Mouse (Mus musculus) layer of hippocampus, postnatal 25 days (tissue): Measurements from ENCODE around the gene Trex2. TPM values are rescaled to one million over a fixed set of nuclear protein-coding genes. Genes with fewer than 3 reads are reported as not detected.

Experiments
- DNase-seq, 2 experiments: peaks; one replicate each; pipeline ENCODE4 v3.0.0; 2022; ENCODE audit warnings: mixed read lengths in 2 of 2, low spot score in 1 of 2; ENCODE audit errors: extremely low spot score in 1 of 2
- total RNA-seq, 2 experiments: library from RNA; stranded (reverse); gene quantifications; 2 replicates each; pipeline ENCODE4 v1.2.3; 2021

Gene Trex2
- total RNA-seq: not detected

DNA sequence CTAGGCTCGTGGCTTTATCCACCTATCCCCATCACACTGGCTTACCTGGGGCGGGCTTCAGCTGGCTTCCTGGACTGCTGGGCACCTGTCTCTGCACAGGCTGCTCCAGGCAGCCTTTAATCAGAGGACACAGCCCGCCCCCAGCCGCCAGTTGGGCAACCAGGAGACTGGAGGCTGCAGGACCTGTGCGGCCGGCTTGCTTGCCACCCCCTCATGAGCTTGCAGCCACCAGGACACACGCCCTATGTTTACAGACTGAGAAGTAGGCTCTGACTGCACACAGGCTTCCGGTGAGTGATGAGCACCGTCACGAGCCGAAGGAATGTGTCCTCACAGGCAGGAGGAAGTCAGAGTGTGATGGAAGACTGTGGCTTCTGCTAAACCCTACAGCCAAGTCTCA, at the start of gene Trex2:
Trex2 (minus strand) TSS at position 93 of the 400 bp plus-strand sequence.
- no peak for DNase-seq

DNA sequence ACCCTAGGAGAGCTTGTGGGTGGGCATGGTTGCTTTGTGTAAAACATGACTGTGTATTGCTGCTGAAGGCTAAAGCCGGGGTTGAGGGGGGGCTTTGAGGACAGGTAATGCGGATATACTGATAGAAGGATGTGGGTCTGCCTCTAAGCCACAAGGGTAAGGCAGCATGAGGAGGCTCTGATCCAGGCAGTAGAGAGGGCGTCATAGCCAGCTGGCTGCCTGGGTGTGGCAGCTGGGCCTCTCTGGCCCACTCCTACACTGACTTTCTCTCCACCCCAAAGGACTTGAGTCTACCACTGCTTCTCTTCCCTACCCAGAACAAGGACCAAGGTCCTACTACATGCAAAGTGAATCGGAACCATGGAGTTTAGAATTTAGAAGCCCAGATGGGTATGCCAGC, 49.7 kb upstream of the Trex2 start:
- no peak for DNase-seq

DNA sequence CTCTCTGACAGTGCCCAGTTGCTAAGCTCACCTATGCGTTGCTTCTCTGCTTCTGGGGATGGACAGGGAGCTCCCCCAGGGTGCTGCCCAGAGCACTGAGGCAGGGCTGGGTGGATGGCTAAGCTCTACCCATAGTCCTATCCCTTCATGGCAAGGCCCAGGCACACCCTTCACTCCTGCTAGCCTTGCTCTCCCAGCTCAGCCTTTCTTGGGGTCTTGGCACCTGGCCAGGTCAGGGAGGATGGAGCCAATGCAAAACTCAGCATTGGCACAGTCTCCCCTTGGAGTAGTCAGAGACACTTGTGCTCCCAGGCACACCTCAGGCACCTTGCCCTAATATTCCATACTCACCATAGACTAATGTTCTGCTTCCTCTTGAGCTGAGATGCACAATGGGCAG, 48.9 kb upstream of the Trex2 start:
- DNase-seq: no peak

DNA sequence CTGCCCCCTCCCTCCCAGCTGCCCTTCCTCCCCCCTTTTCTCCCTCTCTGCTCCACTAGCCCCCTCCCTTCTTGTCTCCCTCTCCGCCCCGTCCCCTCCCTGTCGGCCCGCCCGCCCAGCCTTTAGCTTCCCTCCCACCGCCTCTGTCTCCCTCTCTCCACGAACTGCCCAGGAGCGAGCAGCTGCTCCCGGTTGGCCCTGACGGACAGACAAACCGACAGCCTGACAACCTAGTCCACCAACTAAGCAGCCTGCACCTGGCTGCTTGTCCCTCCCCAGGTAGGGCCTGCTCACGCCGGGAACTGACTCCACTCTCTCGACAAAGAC, 48.3 kb upstream of the Trex2 start, which contains the start of gene Bgn:
Bgn (plus strand) TSS at position 119 of the 327 bp plus-strand sequence.
- no peak for DNase-seq

DNA sequence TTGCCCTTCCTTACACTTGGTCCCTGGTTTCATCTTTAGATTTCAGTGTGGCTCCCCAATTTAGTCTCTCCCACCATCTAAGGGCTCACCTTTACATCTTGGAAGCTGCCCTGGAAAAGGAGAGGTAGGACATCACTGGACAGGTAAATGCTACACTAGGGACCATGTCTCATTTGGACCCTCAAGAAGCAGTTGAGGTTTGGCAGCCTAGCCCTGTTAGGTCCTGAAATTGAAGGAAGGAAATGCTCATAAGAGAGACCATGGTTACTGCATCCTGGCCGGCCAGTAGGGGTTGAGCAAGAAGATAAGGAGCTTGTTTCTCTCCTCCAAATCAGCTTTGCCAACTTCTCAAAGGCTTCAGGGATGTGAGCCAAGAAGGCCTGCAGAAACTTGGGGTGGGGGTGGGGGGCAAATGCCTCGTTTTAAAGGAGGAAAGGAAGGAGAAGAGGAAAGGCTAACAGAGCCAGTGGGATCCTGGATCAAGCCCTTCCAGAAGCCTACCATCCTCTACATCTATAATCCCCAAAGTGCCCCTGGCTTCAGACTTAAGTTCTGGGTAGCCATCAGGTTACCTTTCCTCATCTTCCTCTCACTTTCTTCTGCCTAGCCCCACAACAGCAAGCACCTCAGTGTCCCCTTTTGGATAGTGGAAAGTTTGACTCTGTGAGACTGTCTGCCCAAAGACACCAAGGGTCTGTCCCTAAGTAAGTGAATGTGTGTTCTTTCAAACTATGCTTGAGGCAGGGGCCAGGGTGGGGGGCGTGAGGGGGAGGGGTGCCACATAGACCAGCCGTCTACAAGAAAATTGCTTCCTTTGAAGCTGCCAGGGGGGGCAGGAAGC, 47.7 kb upstream of the Trex2 start:
- DNase-seq: no peak

DNA sequence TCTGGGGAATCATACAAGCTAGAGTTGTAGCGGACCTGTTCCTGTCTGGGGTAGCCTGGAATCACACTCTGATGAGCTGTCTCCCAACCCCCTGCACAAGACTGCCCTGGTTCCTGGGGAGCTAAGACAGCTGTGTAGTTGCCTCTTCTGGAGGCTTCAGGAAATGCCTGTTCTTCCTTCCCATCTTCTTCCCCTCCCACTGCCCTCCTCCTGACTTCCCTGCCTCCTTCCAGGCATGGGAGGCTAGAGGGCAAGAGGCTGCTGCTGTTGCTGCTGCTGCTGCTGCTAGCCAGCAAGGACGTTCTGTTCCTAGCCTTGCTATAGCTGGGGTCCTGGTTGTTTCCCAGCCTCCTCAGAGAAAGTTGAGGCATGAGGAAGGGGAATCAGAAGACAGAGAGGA, 45.2 kb upstream of the Trex2 start:
- DNase-seq: no peak

DNA sequence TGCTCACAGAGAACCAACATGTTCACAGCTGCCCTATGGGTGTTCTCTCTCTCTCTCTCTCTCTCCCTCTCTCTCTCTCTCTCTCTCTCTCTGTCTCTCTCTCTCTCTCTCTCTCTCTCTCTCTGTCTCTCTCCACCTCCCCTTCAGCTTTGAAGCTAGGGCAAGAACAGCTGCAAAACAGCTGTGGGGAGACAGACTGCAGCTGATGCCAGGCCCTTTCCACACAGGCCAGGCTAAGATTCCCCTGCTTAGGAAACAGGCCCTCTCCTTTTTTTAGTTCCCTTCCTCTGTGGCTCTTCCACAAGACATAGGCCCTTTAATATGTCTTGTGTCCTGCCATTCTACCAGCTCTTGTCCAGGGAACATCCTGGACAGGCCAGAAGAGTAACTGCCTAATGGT, 44.5 kb upstream of the Trex2 start:
- DNase-seq: no peak

DNA sequence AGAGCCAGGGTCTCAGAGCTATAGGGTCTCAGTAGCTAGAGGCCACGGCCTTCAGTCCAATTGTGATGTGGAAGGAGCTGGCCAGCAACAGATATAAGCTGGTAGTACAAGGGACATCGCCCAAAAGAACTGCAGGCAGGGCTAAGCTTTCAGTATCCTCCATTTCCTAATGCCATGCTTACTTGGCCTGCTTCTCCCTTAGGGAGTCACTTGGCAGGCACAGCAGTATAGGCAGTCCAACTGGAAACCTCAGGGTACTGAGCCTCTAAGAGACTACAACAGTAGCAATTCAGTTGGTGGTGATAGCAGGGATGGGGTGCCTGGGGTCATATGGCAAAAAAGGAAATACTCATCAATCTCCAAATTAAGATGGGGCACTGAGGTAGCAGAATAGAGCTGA, 42.4 kb upstream of the Trex2 start:
- no peak for DNase-seq

DNA sequence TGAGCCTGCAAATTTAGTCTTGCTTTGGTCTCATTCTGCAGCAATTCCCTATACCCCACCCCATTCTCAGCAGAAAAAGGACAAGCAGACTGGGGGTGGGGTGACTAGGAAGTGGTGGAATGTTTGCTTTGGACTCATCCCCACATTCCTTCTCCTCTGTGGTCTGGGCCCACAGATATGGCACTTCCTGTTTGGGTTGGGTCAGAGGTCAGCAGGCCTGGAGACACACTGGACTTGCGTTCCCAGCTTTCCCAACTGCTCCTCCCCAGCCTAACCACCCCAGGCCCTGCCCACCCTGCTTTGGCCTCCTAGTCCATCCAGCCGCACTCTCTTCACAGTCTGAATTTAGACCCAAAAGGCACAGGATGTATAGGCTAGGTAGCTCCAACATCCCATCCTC, 41.5 kb upstream of the Trex2 start:
- no peak for DNase-seq

DNA sequence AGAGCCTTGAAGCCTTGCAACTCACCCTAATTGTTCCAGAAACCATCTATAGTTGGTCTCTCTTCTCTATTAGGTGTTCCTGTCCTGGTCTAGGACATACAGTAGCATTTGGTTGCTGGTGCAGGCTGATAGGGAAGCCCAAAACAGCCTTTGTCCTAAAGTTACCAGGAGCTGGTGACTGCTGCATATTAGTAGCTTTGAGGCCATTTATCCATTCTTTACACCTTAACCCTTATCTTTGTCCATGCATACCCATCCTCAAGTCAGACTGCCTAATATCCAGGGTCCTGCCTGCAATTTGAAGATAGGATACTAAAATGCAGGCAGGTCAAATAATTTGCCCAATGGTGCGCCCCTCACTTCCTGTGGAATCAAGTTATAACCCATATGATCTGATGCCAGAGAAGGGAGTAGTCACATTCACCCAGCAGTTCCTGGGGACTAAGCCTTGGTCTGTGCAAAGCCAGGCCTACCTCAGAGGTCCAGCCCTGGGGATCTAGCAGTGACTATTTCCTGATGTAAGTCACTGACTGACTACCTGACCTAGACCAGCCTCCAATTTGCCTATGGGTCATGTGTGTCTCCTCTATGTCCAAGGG, 40.6 kb upstream of the Trex2 start:
- DNase-seq: no peak

DNA sequence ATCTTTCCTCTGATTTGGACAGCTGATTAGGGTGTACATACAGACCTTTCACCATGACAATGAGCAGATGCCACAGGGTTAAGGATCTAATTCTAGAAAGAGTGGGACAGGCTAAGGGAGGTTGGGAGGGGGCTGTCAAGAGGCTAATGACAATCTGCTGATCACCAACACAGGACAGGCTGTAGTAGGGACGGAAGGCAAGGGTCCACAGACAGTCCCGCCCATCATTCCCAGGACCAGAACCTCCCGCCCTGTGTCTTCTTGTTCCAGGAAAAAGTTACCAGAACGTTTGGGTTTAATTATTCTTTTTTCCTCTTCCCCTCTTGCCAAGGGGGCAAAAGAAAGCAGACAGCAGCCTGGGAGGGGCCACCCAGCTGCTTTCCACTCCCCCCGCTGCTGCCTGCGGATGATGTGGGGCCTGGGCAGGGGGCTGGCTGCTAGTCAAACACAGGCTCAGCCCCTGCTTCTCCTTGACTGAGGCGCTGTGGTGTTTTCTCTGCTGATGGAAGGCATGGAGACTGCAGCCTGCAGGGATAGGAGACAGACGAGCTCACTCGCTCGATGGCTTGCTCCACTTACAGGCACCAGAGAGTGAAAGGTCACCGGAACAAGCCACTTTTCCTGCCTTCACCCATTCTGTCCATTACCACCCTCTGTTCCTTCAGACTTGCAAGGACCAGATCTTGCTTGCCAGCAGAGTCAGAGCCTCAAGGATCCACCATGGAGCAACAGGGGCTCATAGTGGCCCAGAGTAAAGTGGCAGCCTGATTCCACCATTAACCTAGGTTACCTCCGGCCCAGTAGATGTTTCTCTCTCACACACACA, 39.4 kb upstream of the Trex2 start:
- DNase-seq: no peak

DNA sequence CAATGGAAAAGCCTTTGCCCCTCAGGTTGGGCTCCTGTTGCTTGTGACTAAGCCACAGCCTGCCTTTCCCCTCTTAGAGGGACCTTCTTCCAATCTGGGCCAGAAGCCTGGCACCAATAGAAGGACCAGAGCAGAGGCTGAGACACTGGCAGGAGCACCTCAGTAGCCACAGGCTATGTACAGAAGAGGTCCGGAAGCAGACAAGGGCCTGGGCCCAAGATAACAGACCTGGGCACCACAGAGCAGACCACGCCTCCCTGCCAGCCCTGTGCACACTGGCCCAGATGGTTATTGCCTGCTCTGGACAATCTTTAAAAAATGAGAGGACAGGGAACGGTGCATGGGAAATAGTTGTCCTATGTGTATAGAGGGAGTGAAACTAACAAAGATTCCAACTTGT, 36.6 kb upstream of the Trex2 start:
- DNase-seq: no peak

DNA sequence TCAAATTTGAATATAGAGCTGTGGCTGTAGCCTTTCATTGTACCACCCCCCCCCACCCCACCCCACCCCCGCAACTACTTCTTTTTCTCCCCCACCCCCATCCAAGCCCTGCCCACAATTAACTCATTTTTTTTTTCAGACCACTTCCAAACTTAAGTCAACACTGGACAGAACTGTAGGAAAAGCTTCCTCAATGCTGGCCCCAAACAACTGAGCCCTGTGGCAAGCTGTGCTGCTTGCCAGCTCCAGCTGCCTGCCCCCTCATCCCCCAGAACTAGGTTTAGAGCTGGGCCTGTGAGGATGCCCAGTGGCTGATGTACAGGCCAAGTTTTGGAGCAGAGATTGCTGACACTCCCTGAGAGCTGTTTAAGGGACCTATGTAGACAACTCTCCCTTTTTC, 33.6 kb upstream of the Trex2 start:
- DNase-seq: no peak

DNA sequence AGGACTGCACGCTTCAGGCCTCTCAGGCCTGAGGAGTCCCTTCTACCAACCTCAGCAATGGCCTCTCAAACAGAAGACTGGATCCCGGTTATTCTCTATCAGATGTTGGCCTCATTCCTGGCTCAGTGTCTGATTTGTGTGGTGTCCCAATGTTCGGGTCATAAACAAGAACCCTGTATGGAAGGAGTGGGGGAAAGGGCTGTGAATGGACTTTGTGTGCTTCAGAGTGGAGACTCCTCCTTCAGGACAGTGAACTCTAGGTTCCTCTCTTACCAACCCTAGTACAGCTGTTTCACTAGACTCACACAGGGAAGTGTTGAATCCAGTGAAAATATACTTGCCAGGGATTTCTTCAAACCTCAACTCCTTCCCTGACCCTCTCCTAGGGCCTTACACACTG, 33.2 kb upstream of the Trex2 start:
- no peak for DNase-seq

DNA sequence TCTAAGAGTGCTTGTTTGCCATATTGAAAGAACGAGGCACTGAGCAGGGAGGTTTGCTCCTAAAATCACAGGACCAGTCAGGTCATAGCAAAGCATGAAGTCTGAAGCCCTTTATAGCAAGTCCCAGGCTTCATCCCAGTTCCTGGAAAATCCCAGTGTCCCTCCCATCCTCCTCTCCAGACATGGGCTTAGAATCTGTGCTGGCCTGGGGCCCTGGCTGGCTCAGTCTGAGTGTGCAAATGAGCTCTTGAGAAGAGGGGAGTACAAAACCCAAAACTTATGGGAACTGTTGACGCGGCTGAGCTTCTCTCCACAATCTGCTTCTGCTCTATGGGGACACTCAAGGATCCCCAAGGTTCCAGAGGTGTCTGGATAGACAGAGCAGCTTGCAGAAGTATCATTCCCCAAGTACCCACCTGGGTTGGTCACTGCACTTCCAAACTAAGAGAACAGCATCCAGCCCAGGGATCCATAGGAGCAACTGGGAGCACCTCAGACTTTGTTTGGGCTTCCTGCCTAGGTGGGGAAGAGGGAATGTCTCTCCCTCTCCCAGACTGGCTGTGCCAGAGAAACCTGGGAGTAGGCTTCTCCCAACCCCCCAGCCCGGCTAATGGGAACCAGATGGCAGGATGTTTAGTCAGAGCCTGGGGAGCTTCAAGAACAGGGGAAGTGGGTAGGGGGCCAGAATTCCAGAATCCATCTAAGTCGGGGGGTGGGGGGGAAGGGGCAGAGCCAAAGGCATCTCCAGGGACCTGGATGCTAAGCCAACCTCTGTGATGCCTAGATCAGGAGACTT, 32.5 kb upstream of the Trex2 start:
- no peak for DNase-seq

DNA sequence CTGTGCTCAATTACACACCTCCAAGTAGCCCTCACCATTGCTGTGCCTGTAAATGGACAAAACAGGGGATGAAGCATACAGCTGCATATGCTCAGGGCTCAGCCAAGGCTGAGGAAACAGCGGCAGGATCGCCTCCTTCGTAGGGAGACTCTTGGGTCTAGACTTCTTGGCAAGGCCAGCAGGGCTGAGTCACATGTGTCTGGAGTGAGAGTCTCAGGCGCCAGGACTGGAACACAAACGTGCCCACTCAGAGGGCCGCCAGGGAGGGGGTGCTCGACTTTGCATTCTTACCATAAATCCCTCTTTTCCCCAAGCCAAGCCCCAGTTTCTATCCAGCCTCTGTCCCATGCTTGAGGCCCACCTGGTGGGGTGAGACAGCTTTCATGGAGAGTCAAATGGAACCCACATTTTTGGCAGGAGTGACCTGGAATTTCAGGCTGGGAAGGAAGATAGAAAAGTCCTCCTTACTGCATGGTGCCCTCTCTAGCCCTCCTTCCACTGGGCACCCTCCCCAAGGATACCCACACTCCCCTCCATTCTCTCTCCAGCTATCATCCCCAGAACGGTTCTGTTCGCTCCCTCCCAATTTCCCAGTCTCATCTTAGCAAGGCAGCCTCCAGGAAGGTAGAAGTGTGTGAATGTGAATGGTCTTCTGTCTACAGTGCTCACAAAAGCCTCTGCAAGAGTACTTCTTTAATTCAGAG, 30.5 kb upstream of the Trex2 start:
- DNase-seq: no peak

DNA sequence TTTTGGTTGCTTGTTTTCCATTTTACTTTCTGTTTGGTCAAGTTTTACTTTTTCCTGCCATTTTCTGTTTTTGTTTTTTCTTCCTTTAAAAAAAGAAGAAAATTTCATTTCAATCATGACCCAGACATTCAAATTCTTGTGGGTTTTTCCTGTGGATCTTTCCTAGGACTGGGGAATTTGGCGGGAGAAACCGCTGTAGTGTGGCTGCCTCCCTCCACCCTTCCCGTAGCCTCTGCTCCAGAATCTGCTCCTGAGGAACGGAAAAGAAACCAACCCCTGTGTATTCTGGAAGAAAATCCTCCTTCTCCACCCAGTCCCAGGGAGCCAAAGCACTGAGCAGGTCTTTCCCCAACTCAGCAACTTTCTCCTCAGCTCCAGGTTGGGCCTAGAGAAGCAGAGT, 25.6 kb upstream of the Trex2 start:
- no peak for DNase-seq

DNA sequence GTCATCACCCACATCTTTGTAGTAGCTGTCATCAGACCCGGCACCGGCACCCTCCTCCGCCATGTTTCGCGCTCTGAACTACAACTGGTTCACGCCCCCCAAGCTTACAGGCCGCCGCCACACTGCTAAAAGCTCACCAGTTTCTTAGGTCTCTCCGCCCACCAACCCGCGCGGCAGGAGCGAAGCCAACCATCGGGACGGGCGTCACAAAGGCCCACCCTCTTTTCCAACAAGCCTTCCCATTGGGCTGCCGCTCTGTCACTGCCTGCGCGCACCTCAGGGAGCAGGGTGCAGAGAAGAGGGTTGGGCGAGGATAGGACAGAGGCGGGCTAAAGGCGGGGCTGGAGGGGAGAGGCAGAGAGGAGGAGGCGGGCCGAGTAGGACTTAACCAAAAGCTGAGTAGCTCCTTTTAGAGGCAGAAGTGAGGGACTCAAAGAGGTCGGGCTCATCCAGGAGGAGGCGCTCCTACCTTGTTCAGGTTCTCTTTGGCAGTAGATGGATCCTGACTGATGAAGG, 23.8 kb upstream of the Trex2 start, which contains the start of gene Haus7:
Haus7 (minus strand) TSS at position 168 of the 516 bp plus-strand sequence.
- peak; percentile 59 to 71 for DNase-seq

DNA sequence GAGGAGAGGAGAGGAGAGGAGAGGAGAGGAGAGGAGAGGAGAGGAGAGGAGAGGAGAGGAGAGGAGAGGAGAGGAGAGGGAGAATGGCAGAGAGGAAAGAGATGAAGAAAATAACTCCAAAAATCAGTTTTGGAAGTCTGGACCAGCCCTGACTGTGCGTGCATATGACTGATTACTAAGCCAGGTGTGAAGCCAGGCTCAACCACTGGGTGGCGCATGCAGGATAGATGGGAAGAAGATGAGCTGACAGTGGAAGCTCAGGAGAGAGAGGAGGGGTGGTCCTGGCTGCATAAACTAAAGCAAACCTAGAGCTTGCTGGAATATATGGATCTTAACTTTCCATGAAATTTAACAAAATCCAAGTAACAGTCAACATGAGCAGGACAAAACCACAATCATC, 16.8 kb upstream of the Trex2 start:
- peak in 1 of 2 experiments; percentile 72 for DNase-seq

DNA sequence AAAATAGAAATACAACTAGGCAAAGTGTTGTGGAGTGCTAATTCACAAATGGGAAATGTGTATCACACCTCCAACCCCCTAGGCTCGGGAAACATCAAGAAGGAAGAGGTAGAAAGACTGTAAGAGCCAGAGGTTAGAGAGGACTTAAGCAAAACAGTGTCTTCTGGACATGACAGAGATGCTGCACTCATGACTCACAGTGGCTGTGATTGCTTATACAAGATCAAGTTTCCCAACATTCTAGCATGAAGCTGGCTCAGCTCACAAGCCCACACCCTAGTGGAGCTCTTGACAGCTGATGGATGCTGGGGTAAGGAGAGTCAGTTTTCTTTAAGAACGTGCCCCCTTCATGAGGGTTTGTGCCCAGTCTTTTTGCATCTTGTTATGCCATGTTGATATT, 6.3 kb upstream of the Trex2 start:
- DNase-seq: no peak
